Mouse (Mus musculus): ENCODE measurements around the gene Ccp110. TPM values are rescaled to one million over a fixed set of nuclear protein-coding genes. Genes with fewer than 3 reads are reported as not detected.
A peak's percentile ranks its signal among the peaks of the same experiment; 100 is the strongest.

Ccp110 gene
- polyA plus RNA-seq (2012; rRNA removed), result 63.1 and 72.8 TPM in 2 replicates

DNA sequence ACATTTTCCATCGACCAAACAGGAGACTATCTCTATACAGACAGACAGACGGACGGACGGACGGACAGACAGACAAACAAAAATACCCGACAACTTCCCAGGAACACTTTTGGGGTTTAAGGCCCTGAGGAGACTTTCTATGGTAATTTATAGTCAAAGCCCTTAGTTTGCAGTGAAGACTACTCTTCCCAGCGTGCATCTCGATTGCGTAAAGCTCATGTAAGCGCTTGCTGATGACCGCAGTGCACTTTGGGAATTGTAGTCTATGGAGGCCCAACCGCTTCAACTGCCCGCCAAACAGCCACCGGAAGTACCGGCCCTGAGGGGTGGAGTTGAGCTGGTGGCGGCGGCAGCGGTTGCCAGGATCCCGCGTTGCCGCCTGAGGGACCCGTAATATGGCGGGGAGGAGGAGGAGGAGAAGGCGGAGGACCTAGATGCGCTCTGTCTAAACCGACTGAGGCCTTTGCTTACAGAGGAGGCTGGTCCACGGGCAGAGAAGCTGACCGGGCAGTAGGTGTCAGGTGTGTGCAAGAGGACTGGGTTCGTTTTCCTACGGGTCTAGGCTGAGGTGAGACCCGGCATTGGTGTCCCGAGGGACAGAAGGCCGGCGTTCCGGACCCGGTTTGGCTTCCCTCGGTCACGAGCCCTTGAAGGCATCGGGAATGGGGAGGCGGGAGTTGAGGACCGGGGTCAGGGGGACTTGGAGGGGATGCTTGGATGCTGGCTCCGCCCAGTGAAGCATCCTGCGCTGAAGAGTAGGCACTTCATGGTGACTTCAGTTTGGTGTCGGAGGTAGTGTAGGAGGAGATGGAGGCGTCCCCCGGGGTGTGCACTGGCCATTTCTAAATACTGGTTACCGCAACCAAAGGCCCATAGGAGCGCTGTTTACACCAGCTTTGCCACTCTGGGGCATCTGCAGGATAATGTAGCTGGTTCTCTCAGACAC is at the start of gene Ccp110:
Ccp110 (plus strand) TSS at position 325 of the 946 bp plus-strand sequence.
- peak; percentile 40; the same call in 1 of the 2 replicates for TF ChIP-seq POLR2A (IDR thresholded peaks at IDR 0.05; ENCODE audit: borderline replicate concordance, insufficient read depth, low read length)
- TF ChIP-seq CTCF (IDR thresholded peaks at IDR 0.05; ENCODE audit: borderline replicate concordance, insufficient read depth, low read depth, low read length), result no peak
- peak within 1 kb of the TSS; percentile 88 for H3K4me3 ChIP-seq (replicated peaks; ENCODE audit: insufficient read depth, low read depth, low read length)
- no peaks in the 10 kb centered on the region for H3K27me3 ChIP-seq (ENCODE audit: control insufficient read depth, insufficient read depth, low read length)
- H3K4me1 ChIP-seq (ENCODE audit: control insufficient read depth, insufficient read depth, low read length), result peaks cover 3% of the 10 kb centered on the region
- under 1% methylated on average over 48 of the region's 48 CpGs for WGBS
- peak within 1 kb of the TSS; percentile 41 for H3K27ac ChIP-seq (ENCODE audit: insufficient read depth, low read length)
- peak; percentile 93 to 98 for DNase-seq

GRCm38 (mm10) chr7:118667773-118668172 is 44.6 kb upstream of the Ccp110 start:
- Histone ChIP-seq H3K4me1 (ENCODE audit: control insufficient read depth, insufficient read depth, low read length) (no peaks in the 10 kb centered on the region), H3K27me3 (ENCODE audit: control insufficient read depth, insufficient read depth, low read length) (no peaks in the 10 kb centered on the region), H3K4me3 (replicated peaks; ENCODE audit: insufficient read depth, low read depth, low read length) (no peak overlapping the region), H3K27ac (ENCODE audit: insufficient read depth, low read length) (no peak overlapping the region)
- TF ChIP-seq POLR2A (IDR thresholded peaks at IDR 0.05; ENCODE audit: borderline replicate concordance, insufficient read depth, low read length), result no peak
- no peak for TF ChIP-seq CTCF (IDR thresholded peaks at IDR 0.05; ENCODE audit: borderline replicate concordance, insufficient read depth, low read depth, low read length)
- WGBS, result 90% methylated on average over 2 of the region's 2 CpGs
- DNase-seq, result no peak

DNA sequence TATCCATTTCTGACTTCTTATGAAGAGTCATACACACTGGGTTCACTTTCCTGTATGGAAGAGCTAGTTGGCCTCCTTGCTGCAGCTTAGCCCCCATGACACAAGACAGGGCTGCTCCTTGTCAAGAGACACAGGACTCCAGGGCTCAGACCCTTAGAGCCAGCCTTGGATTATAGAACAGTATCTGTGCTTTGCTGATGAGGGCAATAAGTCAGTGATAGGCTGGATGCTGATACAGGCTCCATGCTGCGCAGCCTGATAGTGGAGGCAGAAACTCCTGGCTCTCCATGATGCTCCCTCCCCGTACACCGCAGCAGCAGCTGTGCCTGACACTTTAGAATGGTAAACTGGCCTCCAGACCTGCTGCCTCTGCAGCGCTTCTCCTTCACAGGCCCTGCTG is 42.2 kb upstream of the Ccp110 start:
- DNase-seq, result no peak
- no peak overlapping the region for H3K27ac ChIP-seq (ENCODE audit: insufficient read depth, low read length)
- no peak for TF ChIP-seq CTCF (IDR thresholded peaks at IDR 0.05; ENCODE audit: borderline replicate concordance, insufficient read depth, low read depth, low read length)
- TF ChIP-seq POLR2A (IDR thresholded peaks at IDR 0.05; ENCODE audit: borderline replicate concordance, insufficient read depth, low read length), result no peak
- no peaks in the 10 kb centered on the region for H3K4me1 ChIP-seq (ENCODE audit: control insufficient read depth, insufficient read depth, low read length)
- no peaks in the 10 kb centered on the region for H3K27me3 ChIP-seq (ENCODE audit: control insufficient read depth, insufficient read depth, low read length)
- H3K4me3 ChIP-seq (replicated peaks; ENCODE audit: insufficient read depth, low read depth, low read length), result no peak overlapping the region
- 71% methylated on average over 4 of the region's 4 CpGs for WGBS

GRCm38 (mm10) chr7:118676826-118677225 is 35.5 kb upstream of the Ccp110 start:
- Histone ChIP-seq H3K4me3 (replicated peaks; ENCODE audit: insufficient read depth, low read depth, low read length) (no peak overlapping the region), H3K4me1 (ENCODE audit: control insufficient read depth, insufficient read depth, low read length) (no peaks in the 10 kb centered on the region), H3K27me3 (ENCODE audit: control insufficient read depth, insufficient read depth, low read length) (no peaks in the 10 kb centered on the region), H3K27ac (ENCODE audit: insufficient read depth, low read length) (no peak overlapping the region)
- WGBS, result 84% methylated on average over 4 of the region's 4 CpGs
- TF ChIP-seq CTCF (IDR thresholded peaks at IDR 0.05; ENCODE audit: borderline replicate concordance, insufficient read depth, low read depth, low read length) (no peak), POLR2A (IDR thresholded peaks at IDR 0.05; ENCODE audit: borderline replicate concordance, insufficient read depth, low read length) (no peak)
- DNase-seq, result no peak

DNA sequence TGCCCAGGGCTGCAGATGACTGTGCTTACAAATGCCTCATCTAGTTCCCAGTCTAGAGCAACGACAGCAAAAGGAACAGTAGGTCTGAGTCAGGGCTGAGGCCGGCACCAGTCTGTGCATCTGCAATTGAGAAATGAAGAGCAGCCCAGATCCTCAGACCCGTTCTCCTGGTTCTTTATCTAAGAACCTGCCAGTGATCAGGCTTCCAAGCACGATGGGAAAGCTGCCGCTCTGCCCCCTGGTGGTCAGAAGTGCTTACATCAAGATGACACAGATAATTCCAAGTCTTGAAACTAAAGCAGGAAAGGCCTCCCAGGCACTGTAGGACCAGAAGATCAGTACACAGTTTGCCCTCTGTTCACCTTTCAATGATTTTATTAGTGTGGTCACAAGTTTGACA is 24.2 kb upstream of the Ccp110 start:
- H3K27me3 ChIP-seq (ENCODE audit: control insufficient read depth, insufficient read depth, low read length), result no peaks in the 10 kb centered on the region
- TF ChIP-seq POLR2A (IDR thresholded peaks at IDR 0.05; ENCODE audit: borderline replicate concordance, insufficient read depth, low read length), result no peak
- TF ChIP-seq CTCF (IDR thresholded peaks at IDR 0.05; ENCODE audit: borderline replicate concordance, insufficient read depth, low read depth, low read length), result peak; percentile 82
- 13% methylated on average over 5 of the region's 5 CpGs for WGBS
- H3K4me1 ChIP-seq (ENCODE audit: control insufficient read depth, insufficient read depth, low read length), result peaks cover 17% of the 10 kb centered on the region
- peak; percentile 77 to 83 for DNase-seq
- no peak overlapping the region for H3K27ac ChIP-seq (ENCODE audit: insufficient read depth, low read length)
- no peak overlapping the region for H3K4me3 ChIP-seq (replicated peaks; ENCODE audit: insufficient read depth, low read depth, low read length)

DNA sequence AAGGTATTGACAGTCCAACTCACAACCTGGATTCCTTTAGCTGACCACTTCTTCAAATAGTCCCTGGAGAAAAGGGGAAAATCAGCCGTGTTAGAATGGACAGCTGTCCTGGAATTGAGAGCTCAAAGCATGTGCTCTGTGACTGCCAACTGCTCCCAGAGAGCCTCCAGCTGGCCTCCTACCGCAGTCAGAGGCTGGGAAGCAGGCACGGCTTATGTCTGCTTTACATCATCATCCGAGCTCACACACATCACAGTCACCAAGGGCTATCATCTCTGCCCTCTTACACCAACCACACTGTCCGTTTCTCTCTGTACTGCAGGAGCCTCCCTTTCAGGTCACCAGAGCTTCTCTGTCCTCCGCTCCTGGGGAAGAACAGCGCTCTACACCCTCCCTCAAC is 23.3 kb upstream of the Ccp110 start:
- peak overlapping the region; percentile 1; the same call in 1 of the 2 replicates for H3K27ac ChIP-seq (ENCODE audit: insufficient read depth, low read length)
- no peak overlapping the region for H3K4me3 ChIP-seq (replicated peaks; ENCODE audit: insufficient read depth, low read depth, low read length)
- DNase-seq, result peak; percentile 49 to 69
- no peaks in the 10 kb centered on the region for H3K27me3 ChIP-seq (ENCODE audit: control insufficient read depth, insufficient read depth, low read length)
- no peak for TF ChIP-seq CTCF (IDR thresholded peaks at IDR 0.05; ENCODE audit: borderline replicate concordance, insufficient read depth, low read depth, low read length)
- TF ChIP-seq POLR2A (IDR thresholded peaks at IDR 0.05; ENCODE audit: borderline replicate concordance, insufficient read depth, low read length), result no peak
- WGBS, result 33% methylated on average over 7 of the region's 7 CpGs
- H3K4me1 ChIP-seq (ENCODE audit: control insufficient read depth, insufficient read depth, low read length), result peaks cover 17% of the 10 kb centered on the region

GRCm38 (mm10) chr7:118691287-118691686 is 21.1 kb upstream of the Ccp110 start:
- Histone ChIP-seq H3K4me1 (ENCODE audit: control insufficient read depth, insufficient read depth, low read length) (peaks cover 17% of the 10 kb centered on the region), H3K4me3 (replicated peaks; ENCODE audit: insufficient read depth, low read depth, low read length) (no peak overlapping the region), H3K27ac (ENCODE audit: insufficient read depth, low read length) (no peak overlapping the region), H3K27me3 (ENCODE audit: control insufficient read depth, insufficient read depth, low read length) (no peaks in the 10 kb centered on the region)
- DNase-seq, result no peak
- 88% methylated on average over 2 of the region's 2 CpGs for WGBS
- TF ChIP-seq POLR2A (IDR thresholded peaks at IDR 0.05; ENCODE audit: borderline replicate concordance, insufficient read depth, low read length) (no peak), CTCF (IDR thresholded peaks at IDR 0.05; ENCODE audit: borderline replicate concordance, insufficient read depth, low read depth, low read length) (no peak)

GRCm38 (mm10) chr7:118696146-118696545 is 16.2 kb upstream of the Ccp110 start:
- DNase-seq, result no peak
- no peak for TF ChIP-seq POLR2A (IDR thresholded peaks at IDR 0.05; ENCODE audit: borderline replicate concordance, insufficient read depth, low read length)
- TF ChIP-seq CTCF (IDR thresholded peaks at IDR 0.05; ENCODE audit: borderline replicate concordance, insufficient read depth, low read depth, low read length), result no peak
- Histone ChIP-seq H3K27me3 (ENCODE audit: control insufficient read depth, insufficient read depth, low read length) (no peaks in the 10 kb centered on the region), H3K27ac (ENCODE audit: insufficient read depth, low read length) (no peak overlapping the region), H3K4me3 (replicated peaks; ENCODE audit: insufficient read depth, low read depth, low read length) (no peak overlapping the region), H3K4me1 (ENCODE audit: control insufficient read depth, insufficient read depth, low read length) (no peaks in the 10 kb centered on the region)
- WGBS, result 93% methylated on average over 6 of the region's 6 CpGs

Measured in cerebellum, adult 2 months (tissue).